Mouse (Mus musculus) granulocyte monocyte progenitor cell, adult 5-6 weeks (primary cell): ENCODE measurements around the gene Gm11114. TPM values are rescaled to one million over a fixed set of nuclear protein-coding genes. Genes with fewer than 3 reads are reported as not detected.

Source experiments
- ATAC-seq: replicated peaks from 2 replicates; pipeline ENCODE4 v1.8.0; 2016; ENCODE audit warnings: mild to moderate bottlenecking, moderate TSS enrichment, inconsistent platforms; ENCODE audit not compliant: poor library complexity, severe bottlenecking
- total RNA-seq, 2 experiments: library from RNA; stranded (forward) in 1 of 2; stranded (reverse) in 1 of 2; fragments of 200-712, 200-1000 nt in 1 of 2; fragments of >200 nt in 1 of 2; fragmentation: Nextera tagmentation in 1 of 2; gene quantifications; 2 replicates each; pipeline ENCODE4 v1.2.3; 2014 to 2017

Gm11114 gene
- not detected in 2 replicates for total RNA-seq (2014; fragmentation: Nextera tagmentation)
- total RNA-seq (2017): not detected in 2 replicates

DNA sequence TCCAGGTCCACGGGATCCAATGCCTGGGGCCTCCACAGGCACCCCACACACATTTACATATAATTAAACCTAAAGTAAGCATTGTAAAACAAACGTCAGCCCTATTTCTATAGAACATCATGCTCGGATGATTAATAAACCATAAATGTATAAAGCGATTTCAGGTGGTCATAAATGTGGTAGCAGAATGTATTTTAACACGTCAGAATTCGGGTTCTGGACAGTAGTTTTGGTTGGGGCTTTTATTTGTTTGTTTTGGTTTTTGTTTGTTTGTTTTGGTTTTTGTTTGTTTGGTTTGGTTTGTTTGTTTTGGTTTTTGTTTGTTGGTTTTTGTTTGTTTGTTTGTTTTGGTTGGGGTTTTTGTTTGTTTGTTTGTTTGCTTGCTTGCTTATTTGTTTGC lies at the start of gene Gm11114:
Gm11114 (plus strand) TSS at position 301 of the 400 bp plus-strand sequence.
- ATAC-seq: no peak

DNA sequence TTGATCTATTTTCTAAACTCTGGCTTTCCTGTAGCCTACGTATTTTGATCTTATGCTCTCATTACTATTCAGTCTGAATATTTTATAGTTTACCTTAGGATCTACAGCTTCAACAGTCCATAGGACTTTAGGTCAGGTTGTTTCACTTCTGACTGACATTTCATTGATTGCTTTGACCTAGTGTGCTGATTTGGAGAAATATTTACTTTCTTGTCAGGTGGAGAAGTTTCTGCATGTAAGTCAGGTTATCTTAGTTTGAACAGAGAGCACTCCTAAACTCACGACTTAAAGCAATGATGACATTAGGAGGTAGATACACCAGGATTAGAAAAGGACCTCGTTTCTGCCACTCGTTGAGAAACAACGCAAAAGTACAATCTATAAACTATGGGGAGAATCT lies 45.7 kb upstream of the Gm11114 start:
- ATAC-seq: no peak

DNA sequence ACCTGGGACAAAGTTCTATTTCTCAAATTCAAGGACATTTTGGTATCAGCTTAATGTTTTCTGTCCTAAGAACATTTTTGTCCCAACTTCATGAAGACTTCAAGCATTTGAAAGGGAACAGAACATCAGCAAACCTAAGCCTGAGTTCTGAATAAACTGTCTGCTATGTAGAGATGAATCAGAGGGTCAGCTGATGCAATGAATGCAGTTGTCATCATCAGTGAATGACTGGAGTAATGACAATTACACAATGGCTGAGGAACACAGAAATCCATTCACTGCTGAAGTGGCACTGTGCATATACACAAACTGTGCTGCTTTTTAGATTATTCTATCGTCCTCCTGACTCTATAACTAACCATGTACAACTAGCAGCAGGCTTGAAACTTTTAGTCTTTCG lies 38.5 kb upstream of the Gm11114 start:
- no peak for ATAC-seq

DNA sequence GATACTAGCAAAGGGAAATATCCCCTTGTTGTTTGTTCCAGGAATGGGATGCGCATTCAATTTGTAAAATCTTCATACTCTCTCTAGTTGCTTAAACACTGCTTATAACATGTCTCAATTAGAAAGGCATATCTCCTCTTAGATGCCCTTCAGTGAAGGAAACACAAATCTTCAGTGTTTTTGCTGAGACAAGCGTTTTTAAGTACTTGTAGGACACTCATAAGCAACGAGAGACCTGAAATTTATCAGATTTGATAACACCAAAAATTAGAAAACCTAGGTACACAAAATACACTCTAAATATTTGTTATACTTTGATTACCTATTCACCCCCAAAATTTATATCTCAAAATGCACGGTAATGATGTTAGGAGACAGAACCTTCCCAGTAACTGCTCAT lies 9.7 kb upstream of the Gm11114 start:
- ATAC-seq: no peak

DNA sequence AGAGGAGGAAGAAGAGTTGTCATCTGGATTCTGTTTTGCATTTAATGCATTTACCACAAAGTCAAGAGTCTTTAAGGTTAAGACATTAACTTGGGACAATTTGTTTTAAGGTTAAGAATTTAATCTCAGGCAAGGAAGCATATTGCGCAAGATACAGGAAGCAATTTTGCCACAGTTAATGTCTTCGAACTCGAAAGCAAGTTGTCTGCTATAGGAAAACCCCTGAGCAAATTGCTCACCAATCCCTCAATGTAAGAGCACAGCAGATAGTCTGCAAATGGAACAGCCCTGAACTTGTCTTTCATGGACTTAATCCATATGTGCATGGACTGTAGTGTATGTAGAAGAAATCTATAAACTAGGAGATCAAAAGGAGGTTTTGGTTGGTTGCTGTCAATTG lies 9.2 kb upstream of the Gm11114 start:
- ATAC-seq: peak; percentile 58

DNA sequence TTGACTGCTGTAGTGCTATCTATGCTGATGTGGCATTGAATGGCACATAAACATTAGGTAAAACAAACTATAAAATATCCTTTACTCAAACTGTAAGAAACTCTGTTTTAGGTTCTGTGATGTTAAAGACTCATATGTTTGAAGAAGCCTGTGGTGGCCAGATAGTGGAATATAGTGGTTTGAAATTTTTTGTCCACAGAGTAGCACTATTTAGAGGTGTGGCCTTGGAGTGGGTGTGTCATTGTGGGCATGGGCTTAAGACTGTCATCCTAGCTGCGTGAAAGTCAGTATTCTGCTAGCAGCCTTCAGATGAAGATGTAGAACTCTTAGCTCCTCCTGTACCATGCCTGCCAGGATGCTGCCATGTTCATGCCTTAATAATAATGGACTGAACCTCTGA lies 3.5 kb downstream of the Gm11114 start:
- no peak for ATAC-seq

DNA sequence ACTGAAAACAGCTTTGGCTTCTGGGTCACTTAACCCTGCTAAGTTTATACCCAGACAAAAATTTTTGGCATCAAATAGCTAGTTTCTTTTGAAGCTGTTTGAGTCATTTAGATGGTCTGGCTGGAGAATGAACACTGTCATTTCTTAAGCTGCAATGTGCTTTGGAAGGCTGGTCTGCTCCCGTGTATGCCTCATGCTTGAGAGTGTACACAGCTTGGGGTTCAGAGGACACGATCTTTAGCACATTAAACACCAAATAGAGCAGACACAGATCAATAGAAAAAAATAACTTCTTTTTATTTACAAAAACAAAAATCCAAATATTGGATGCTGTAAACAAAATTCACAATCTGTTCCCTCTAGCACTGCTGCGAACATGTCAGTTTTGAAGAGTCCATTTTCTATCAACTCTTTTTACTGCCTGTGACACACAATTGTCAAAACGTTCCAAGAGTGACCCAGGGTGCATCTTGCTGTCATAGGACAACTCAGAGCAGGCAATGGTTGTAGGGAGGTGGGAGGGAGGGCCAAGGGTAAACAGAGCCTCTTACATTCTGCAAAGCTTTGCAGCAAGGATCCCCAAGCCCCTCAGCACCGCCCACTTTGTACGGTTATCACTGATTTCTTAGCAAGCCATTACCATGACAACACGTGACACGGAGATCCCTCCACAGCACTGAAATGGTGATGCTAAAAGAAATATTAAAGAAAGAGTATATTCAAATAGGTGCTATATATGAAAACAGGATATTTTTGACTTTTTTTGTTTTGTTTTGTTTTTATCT lies 7.8 kb downstream of the Gm11114 start:
- ATAC-seq: no peak

DNA sequence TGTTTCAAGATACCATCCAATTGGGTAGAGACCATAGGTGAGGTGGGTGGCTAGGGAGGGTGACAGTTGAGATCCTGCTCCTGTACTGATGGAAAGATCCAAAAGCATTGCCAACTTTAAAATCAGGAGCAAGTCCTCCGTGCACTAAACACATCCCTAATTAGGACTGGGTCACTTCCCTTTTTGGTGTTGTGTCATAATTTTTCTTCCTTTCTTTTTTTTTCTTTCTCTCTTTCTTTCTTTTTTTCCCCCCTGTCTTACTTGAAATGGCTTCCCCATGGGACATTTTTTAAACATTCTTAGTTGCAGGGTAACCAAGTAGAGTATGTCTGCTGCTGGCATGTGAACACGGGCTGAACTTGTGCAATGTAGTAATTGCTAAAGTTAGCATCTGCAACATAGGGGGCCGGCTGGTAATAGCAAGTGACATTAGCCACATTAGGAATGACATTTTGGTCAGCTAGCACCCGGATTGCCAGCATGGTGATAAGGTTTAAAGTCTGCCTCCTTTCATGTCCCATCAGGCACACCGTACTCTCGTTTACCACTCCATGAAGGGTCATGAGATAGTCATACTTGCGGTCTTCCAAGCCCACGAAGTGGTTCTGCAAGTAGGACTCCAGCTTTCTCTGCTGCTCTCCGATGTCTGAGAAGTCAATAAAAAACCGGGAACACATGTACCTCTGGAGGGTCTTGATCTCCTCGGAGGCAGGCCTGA lies 11.7 kb downstream of the Gm11114 start:
- ATAC-seq: 0 out of 2 replicates have a peak, but pooled peaks have one; percentile 2

DNA sequence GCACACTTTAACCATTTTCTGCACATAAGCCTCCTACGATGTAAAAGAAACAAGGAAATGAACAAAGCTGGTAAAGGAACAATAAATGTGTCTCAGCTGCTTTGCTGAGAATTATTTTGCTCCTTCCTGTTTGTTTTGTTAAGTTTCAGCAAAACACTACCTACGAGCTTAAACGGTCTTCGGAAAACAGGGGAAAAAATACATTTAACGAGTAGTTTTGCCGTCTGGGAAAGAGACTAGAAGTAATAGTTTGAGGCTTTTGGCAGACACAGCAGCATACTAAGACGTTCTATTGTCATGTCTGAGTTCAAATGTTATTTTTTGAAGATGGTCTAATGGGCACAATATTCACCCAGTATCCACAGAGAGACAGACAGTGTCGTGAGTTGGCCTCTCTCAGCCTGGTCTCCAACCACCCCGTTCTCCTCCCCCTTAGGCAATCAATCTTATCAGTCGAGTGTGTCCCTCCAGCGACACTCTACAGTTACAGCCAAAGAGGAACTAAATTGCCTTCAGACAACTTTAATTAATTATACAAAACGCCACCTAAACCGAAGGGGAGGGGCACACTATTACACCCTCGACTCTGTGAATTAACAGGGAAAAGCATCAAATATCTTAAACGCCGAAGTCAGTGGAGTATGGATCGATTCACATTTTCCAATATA lies 12.8 kb downstream of the Gm11114 start:
- peak; percentile 23 for ATAC-seq

DNA sequence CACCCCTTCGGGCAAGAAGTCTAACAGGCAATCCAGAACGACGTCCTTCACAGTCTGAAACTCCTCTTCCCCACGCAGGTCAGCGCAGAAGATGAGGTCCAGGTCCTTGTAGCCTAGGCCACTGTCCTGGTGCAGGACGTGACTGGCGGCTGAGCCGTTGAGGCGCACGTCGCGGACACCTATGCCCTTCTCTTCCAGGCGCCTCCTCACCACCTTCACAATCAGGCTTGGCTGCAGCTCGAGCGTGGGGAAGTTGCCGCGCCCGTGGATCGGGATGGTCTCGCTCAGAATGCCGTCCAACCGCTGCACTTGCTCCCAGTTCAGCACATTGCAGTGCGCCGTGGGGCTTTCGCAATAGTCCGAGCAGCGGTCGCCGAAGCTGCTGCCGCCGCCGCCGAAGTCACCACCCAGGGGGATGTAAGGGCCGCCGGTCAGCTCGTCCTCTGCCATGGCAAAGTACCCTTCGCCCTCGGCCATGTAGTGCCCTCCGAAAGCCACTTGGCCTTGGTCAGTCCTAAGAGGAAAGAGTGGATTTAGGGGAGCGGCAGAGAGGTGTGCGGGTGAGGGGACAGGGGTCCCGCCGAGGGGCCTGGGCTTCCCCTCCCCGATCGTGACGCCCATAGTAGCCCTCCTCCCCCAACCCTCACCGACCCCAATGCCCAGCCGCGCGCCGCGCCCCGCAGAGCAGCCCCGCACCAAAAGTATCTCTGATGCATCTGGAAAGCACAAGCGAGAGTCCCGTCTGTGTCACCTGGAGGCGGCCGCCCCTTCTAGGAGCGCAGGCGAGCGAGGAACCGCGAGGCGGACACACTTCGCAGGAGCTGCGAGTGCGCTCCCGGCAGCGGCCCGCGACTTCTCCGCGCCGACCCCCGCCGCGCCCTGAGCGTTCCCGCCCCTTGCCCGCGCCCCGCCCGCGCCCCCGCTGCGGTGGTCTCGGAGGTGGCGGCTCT lies 14.0 kb downstream of the Gm11114 start:
- peak; percentile 35 for ATAC-seq

DNA sequence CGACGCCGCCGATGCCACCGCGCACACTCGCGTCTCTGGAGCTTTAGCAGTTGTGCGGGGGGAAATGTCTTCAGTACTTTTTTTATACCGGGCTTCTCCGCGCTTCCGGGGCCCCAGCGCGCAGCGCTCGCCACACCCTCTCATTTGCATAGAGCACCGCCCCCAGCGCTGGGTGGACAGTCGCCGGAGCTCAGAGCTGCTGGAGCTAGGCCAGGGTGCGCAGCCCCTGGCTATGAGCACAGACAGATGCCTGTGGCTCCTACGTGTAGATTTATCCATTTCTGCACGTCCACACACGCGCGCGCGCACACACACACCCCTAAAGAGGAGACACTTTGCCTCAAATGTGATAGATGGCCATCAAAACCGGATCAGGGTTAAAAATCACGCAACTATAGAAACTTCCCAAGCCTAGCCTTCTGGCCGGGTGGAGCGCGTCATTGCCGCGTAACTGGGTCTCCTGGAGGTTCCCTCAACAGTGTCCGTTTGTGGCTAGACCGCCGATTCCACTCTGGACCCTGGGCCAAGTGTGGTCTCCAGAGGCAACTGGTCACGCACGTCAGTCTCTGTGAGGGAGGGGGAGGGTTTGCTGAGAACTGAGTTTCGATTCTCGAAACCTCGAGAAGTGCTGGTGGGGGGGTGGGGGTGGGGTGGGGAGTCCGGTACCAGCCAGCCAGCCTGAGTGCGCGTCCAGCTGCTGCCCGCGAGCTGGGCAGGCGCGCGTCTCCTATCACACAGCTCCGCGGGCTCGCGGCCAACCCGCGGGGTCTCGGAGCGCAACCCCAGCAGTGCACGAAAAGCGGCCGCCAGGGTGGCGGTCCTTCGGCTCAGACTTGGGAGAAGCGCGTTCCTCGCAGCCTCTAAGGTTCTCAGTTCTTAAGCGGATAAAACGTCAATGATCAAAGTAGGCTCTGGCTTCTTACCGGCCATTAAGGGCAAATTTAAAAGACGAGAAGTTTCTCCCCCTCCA lies 15.0 kb downstream of the Gm11114 start, which contains the start of gene Tent5a:
Tent5a (minus strand) TSS at position 107 of the 970 bp plus-strand sequence.
- ATAC-seq: peak; percentile 50

DNA sequence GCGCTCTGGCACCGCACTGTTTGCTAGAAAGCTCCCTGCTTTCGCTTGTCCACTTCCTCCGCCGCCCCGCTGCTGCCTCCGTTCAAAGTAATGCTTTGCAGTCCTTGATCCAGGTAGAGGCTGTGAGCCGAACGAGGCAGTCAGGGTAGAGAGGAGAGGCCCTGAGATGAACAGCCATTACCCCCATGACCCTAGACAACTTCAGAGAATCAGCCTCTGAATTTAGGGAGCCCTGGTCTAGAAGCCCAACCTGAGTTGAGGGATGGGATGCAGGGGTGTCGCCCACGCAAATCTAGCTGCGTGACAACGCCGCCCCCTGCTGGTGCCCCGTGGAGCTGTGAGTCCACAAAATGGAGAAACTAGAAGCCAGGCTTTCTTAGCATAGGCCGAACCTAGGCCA lies 15.7 kb downstream of the Gm11114 start:
- peak; percentile 26 for ATAC-seq

DNA sequence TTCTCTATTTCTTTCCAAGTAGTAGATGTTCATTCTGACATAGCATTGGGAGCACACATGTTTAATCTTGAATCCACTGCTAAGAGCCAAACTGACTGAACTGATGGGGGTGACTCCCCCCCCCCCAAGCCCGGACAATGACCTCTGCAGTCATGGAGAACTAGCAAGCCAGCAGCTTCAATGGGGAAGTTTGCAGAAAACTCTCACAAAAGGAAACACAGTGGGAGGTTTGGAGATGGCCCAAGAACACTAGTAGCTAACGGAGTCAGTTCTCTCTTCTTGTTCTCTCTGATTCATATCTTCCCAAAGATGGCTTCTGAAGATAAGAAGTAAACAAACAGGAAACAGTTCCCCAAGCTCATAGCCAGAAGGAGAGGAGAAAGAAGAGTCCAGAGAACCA lies 18.9 kb downstream of the Gm11114 start:
- no peak for ATAC-seq

DNA sequence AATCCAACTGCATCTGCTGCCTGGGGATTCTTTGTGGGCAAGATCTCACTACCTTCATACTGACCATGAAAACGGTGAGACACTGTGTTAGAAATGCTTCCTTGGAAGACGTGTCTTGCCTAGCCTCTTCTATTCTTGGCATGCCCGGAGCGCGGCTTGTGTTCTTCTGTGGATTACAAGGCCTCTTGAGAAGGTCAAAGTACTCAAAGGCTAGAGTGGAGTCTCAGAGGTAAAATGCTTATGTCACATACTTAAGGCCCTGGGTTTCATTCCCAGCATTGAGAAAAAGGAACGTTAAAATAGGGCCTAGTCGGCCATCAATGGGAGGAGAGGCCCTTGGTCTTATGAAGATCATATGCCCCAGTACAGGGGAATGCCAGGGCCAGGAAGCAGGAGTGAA lies 23.5 kb downstream of the Gm11114 start:
- no peak for ATAC-seq

DNA sequence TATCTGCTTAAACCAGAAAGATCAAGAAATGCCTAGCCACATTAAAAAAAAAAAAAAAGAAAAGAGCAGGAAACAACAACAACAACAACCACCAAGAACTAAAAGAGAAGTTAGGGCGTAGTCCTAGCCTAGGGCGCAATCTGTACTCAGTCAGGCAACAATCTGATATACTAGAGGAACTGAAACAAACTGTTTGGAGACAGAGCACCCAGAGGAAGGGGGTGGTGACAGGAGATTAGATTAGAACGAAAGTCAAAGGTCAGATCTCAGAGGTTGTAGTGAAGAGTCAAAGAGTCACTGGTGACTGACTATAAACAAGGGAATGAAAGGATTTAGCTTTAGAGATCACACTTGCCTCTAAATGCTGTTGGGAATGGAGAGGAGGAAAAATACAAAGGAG lies 27.7 kb downstream of the Gm11114 start:
- ATAC-seq: peak; percentile 88

DNA sequence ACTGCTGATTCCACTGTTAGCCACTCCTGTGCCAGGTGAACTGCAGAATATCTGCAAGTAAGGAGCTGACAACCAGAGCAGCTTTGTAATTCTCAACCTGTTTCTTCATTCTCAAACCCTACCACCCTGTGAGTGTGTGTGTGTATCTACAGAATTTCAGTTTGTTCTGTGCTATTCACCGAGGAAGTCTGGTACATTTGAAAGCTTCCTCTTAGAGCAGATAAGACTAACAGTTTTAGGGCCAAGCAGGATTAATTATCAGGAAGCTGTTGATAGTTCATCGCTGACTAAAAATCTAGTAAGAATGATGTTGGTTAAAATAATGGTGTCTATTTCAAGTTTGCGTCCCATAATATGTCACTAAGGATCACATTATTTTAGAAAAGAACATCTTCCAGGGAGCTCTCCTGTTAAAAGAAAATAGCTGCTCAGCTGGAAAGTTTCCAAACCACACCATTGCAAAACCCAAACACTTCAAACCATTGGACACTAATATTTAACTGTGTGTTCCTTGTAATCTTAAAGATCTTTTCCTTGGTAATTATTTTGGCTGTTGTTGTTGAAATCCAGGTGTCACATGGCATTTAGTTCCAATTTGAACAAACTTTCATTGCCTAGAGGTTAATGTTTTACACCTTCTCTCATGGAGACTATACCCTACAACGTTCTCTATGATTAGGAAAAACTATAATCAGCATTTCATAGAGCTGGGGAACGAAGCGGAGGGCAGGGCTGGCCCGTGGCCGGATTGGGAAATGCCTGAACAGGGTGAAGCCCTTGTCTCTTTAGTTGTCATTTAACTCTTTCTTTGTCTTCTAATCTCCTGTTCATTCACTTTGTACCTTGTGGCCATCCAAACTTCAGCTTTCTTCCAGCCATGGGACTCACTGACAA lies 30.6 kb downstream of the Gm11114 start:
- ATAC-seq: peak; percentile 46

DNA sequence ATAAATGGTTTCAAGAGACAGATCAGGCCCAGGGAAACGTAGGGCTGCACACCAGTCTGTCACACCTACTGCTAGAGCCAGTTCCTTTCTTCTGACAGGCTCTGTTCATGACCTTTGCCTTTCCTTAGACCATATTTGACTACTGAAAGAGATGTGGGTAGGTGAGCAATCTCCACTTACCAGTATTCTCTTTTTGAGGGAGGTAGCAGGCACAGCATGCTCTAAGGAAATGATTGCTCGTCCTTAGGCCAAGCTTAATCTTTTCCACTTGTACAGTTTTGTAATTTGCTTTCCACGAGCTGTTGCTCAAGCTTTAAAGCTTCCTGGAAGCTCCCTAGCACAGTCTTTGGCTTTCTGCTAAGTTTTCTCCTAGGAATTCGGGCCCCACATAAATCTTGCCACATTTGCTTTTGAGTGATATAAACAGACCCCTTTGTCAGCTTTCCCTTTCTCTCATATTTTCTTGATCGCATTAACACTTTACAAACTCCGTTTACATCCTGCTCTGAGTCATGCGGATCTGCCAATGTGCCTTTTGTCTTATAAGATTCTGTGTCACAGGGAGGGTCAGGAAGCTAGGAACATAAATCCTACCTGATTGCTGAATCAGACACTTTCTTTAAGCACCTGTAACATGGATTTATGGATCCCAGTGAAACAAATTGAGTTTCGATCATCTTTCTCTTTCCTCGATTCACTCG lies 35.4 kb downstream of the Gm11114 start:
- ATAC-seq: no peak
